Mouse (Mus musculus) C2C12 (cell line): ENCODE measurements around the gene Naxd.

ENCODE experiments used
- CEBPB ChIP-seq: IDR thresholded peaks from one replicate; pipeline ENCODE4 v1.6.1; 2011; ENCODE audit warnings: low read depth, mild to moderate bottlenecking, control low read depth, moderate library complexity
- CTCF ChIP-seq: IDR thresholded peaks from one replicate; pipeline ENCODE4 v1.5.1; 2011; ENCODE audit not compliant: control insufficient read depth, insufficient read depth, insufficient read length
- MYOD1 ChIP-seq: IDR thresholded peaks from one replicate; pipeline ENCODE4 v1.6.1; 2011; ENCODE audit warnings: low read depth; ENCODE audit not compliant: control insufficient read depth, insufficient read length
- USF1 ChIP-seq: IDR thresholded peaks from one replicate; pipeline ENCODE4 v1.6.1; 2011; ENCODE audit warnings: low read depth, mild to moderate bottlenecking, control low read depth, moderate library complexity

GRCm38 (mm10) chr8:11542866-11543265 lies 45.6 kb downstream of the Naxd start:
- TF ChIP-seq CTCF (no peak), USF1 (no peak), CEBPB (no peak), MYOD1 (no peak)
